17 mouse cellular contexts compared by ENCODE assay signal in the genomic region with DNA sequence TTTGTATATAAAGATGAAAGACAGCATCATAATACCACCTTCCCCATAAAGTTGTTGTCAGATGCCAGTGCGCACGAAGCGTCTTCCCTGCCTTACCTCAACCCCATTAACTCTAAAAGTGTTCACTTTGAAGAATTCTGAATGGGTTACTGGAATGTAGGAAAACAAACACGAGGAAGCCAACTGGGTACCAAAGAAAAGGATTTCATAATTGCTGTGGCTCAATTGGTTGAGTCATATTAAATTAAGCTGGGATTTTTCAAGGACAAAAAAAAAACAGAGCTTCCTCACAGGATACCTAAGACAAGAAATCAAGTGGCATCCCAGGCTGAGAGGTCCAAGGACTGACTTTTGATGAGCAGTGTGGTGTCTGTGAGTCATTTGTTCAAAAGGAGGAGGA.
DNase-seq lines count a peak whose midpoint lies in the region; ATAC-seq and TF ChIP-seq lines count a peak whose summit lies in the region.
"Had no signal": no experiment of that assay in that cellular context is flagged by ENCODE, and none has a peak within 500 bp of the region (broad histone marks: within the 10 kb centered on the region; RNA-seq: fewer than 3 reads in every experiment).

No protein-coding gene starts in this region.

- peaks cover 8% of the 10 kb centered on the region; the same call in 1 of the 2 replicates for H3K36me3 ChIP-seq in kidney, embryonic 14.5 days (ENCODE audit: control insufficient read depth, insufficient read depth, low read length)
- peaks cover 3% of the 10 kb centered on the region; the same call in 1 of the 2 replicates for H3K36me3 ChIP-seq in neural tube, embryonic 12.5 days
- no peaks in the 10 kb centered on the region for H3K36me3 ChIP-seq in hindbrain, embryonic 11.5 days (ENCODE audit: control insufficient read depth, insufficient read depth, low read length)

- H3K9ac ChIP-seq in kidney, embryonic 14.5 days (ENCODE audit: low read depth, low read length): no peak overlapping the region
- H3K9ac ChIP-seq in neural tube, embryonic 12.5 days: no peak overlapping the region
- no peak overlapping the region for H3K9ac ChIP-seq in hindbrain, embryonic 11.5 days (ENCODE audit: low read depth, low read length)
- H3K9ac ChIP-seq: limb, embryonic 13.5 days had no signal

- peak overlapping the region; percentile 92 for H3K27ac ChIP-seq in gastrocnemius, adult 2 months
- no peak overlapping the region for H3K27ac ChIP-seq in kidney, embryonic 14.5 days (ENCODE audit: low read depth, low read length)
- no peak overlapping the region for H3K27ac ChIP-seq in neural tube, embryonic 12.5 days
- H3K27ac ChIP-seq in hindbrain, embryonic 11.5 days (ENCODE audit: low read depth, low read length): no peak overlapping the region
- H3K27ac ChIP-seq: left cerebral cortex, adult 2 months; limb, embryonic 13.5 days; midbrain, embryonic 10.5 days had no signal

- TF ChIP-seq CTCF in gastrocnemius, adult 2 months (IDR thresholded peaks at IDR 0.05): no peak

- peak overlapping the region; percentile 82 for H3K4me3 ChIP-seq in gastrocnemius, adult 2 months
- peak overlapping the region; percentile 75; the same call in 1 of the 2 replicates for H3K4me3 ChIP-seq in kidney, embryonic 14.5 days (ENCODE audit: low read length)
- H3K4me3 ChIP-seq in neural tube, embryonic 12.5 days: no peak overlapping the region
- H3K4me3 ChIP-seq in hindbrain, embryonic 11.5 days (ENCODE audit: low read depth, low read length): no peak overlapping the region
- H3K4me3 ChIP-seq: left cerebral cortex, adult 2 months; midbrain, embryonic 10.5 days; myocyte had no signal

- peak overlapping the region; percentile 73 for H3K4me2 ChIP-seq in kidney, embryonic 14.5 days (replicated peaks; ENCODE audit: low read depth, low read length)
- 0 out of 2 replicates have a peak overlapping the region, but pooled peaks have one; percentile 74 for H3K4me2 ChIP-seq in neural tube, embryonic 12.5 days (replicated peaks)
- H3K4me2 ChIP-seq in hindbrain, embryonic 11.5 days (replicated peaks; ENCODE audit: low read depth, low read length): no peak overlapping the region

- ATAC-seq in kidney, embryonic 14.5 days (ENCODE audit: low FRiP score, low TSS enrichment): no peak
- no peak for ATAC-seq in neural tube, embryonic 12.5 days (ENCODE audit: low FRiP score, low read depth)
- no peak for ATAC-seq in hindbrain, embryonic 11.5 days (ENCODE audit: low FRiP score)
- ATAC-seq: forebrain, embryonic 16.5 days; hindbrain, embryonic 16.5 days had no signal

- DNase-seq in gastrocnemius, adult 2 months: no peak
- DNase-seq in gastrocnemius, postnatal 10 days: no peak
- no peak for DNase-seq in kidney, postnatal 36 days
- DNase-seq in neural tube, embryonic 10.5 days (ENCODE audit: extremely low spot score, low spot score): no peak
- no peak for DNase-seq in layer of hippocampus, adult 18-20 months (ENCODE audit: low spot score in 2 of 2)
- DNase-seq in hindbrain, embryonic 11.5 days (ENCODE audit: low spot score): no peak
- DNase-seq: cerebellum, postnatal 25 days; heart, adult 2 months; thymus, postnatal 25 days had no signal

- 88% methylated on average over 4 of the region's 4 CpGs for WGBS in kidney, embryonic 14.5 days
- 91% methylated on average over 4 of the region's 4 CpGs for WGBS in neural tube, embryonic 12.5 days
- WGBS in hindbrain, embryonic 11.5 days: 89% methylated on average over 4 of the region's 4 CpGs

- H3K27me3 ChIP-seq in kidney, embryonic 14.5 days (ENCODE audit: control insufficient read depth, insufficient read depth, low read length): no peaks in the 10 kb centered on the region
- H3K27me3 ChIP-seq in neural tube, embryonic 12.5 days (replicated peaks): no peaks in the 10 kb centered on the region; the same call in 1 of the 2 replicates
- no peaks in the 10 kb centered on the region; the same call in 1 of the 2 replicates for H3K27me3 ChIP-seq in hindbrain, embryonic 11.5 days (ENCODE audit: control insufficient read depth, insufficient read depth, low read length)
- H3K27me3 ChIP-seq: limb, embryonic 13.5 days had no signal

- H3K4me1 ChIP-seq in kidney, embryonic 14.5 days (ENCODE audit: control insufficient read depth, insufficient read depth, low read length): peaks cover 37% of the 10 kb centered on the region
- H3K4me1 ChIP-seq in neural tube, embryonic 12.5 days: peaks cover 20% of the 10 kb centered on the region; the same call in 1 of the 2 replicates
- H3K4me1 ChIP-seq in hindbrain, embryonic 11.5 days (replicated peaks; ENCODE audit: control insufficient read depth, insufficient read depth, low read length): peaks cover 6% of the 10 kb centered on the region

- intact Hi-C loops in gastrocnemius, adult 2 months (cut with DNase I): loop anchor here (5.0 kb wide), 2 partner anchors 34 to 126 kb away; no protein-coding TSS in a partner anchor

- H3K9me3 ChIP-seq in kidney, embryonic 14.5 days (ENCODE audit: control insufficient read depth, low read length): no peaks in the 10 kb centered on the region
- H3K9me3 ChIP-seq in neural tube, embryonic 12.5 days: no peaks in the 10 kb centered on the region
- no peaks in the 10 kb centered on the region for H3K9me3 ChIP-seq in hindbrain, embryonic 11.5 days (ENCODE audit: control insufficient read depth, low read length)

Comparison
In these comparisons a context has a peak if more than half of its experiments do, and no peak if none do; other contexts are left out.
1. H3K4me3 ChIP-seq: peak in gastrocnemius, adult 2 months (single experiment) and kidney, embryonic 14.5 days (single experiment); none in neural tube, embryonic 12.5 days (single experiment) and hindbrain, embryonic 11.5 days (single experiment).